Mouse (Mus musculus) lung, adult 2 months (tissue): ENCODE results near the gene Noxred1. TPM values are rescaled to one million over a fixed set of nuclear protein-coding genes. Genes with fewer than 3 reads are reported as not detected.
A peak's percentile ranks its signal among the peaks of the same experiment; 100 is the strongest.
"Not testable (repeated sequence)": the region's sequence is repeated elsewhere in the genome, so short reads cannot be mapped to it uniquely, and the experiment has no call there.

Experiments used
- DNase-seq: peaks from one replicate; pipeline ENCODE4 v3.0.0; 2022
- H3K4me1 ChIP-seq: fragments of 200-500 bp; 2 replicates; pipeline ENCODE4 v1.6.1; 2011; ENCODE audit warnings: low read length; ENCODE audit not compliant: control insufficient read depth, insufficient read depth
- H3K4me3 ChIP-seq: fragments of 200-500 bp; replicated peaks from 2 replicates; pipeline ENCODE3; 2011; ENCODE audit warnings: low read depth, mild to moderate bottlenecking, control low read depth, low read length; ENCODE audit errors: extremely low read depth
- CTCF ChIP-seq: fragments of 200-500 bp; IDR thresholded peaks from 2 replicates; pipeline ENCODE4 v1.5.1; 2011; ENCODE audit warnings: mild to moderate bottlenecking, low read length, control low read depth; ENCODE audit not compliant: insufficient read depth
- POLR2A ChIP-seq: fragments of 200-500 bp; IDR thresholded peaks from 2 replicates; pipeline ENCODE4 v1.6.1; 2011; ENCODE audit warnings: low read depth, mild to moderate bottlenecking, control low read depth, low read length, borderline replicate concordance; ENCODE audit errors: extremely low read depth
- WGBS: fragments of 180-500 bp; shearing (Covaris S2); methylation state at CpG from one replicate; pipeline ENCODE4 v1.1.7; 2018; 5-methylcytosine and 5-hydroxymethylcytosine counted together
- polyA plus RNA-seq: library from polyadenylated mRNA; depleted of rRNA; stranded (reverse); fragments of >200 nt; gene quantifications from 2 replicates; pipeline ENCODE4 v1.2.3, GENCODE M21; 2012; rRNA removed

Noxred1 gene
- polyA plus RNA-seq, result 0.31 and 0.91 TPM in 2 replicates

DNA sequence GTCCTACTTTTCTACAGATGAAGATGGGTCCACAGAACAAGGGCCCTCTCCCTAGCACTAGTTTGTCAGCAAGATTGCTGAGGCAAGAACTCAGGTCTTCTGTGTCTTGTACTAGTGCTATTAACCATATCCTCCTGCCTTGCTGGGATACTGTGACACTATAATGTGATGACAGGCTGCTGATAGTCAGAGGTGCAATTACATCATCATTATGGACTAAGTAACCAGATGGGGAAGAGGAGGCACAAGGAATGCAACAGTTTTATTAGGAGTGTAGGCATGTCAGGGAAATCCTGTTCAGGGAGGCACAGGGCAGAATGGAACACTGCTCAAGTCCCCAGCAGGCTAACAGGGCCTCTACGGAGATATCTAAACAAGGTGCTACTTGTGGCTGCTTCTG lies at the start of gene Noxred1:
Noxred1 (minus strand) TSS at position 101 of the 400 bp plus-strand sequence.
- 79% methylated on average over 1 of the region's 1 CpGs for WGBS
- no peak for DNase-seq
- TF ChIP-seq POLR2A (no peak), CTCF (no peak)
- no peak within 1 kb of the TSS for H3K4me3 ChIP-seq
- no peaks in the 10 kb centered on the region for H3K4me1 ChIP-seq

DNA sequence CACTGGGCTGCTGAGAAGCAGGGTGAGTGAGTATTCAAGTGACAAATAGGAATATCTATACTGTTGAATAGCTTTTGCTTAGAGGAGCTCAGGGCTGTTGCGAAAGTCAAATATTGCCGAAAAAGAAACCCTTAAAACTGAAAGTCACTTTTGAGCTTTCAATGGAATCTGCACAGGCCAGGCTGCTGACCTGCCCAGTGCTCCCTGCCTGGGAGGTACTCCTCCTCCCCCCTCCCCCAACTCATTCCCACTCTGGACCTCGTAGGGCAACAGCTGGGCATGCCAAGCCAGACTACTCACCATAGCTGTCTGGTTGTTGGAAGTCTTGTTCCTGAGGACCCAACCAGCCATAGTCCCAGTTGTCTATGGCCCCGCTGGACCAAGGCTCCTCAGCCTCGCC lies 46.2 kb upstream of the Noxred1 start:
- WGBS, result 69% methylated on average over 5 of the region's 5 CpGs
- DNase-seq, result no peak
- Histone ChIP-seq H3K4me3 (no peak overlapping the region), H3K4me1 (no peaks in the 10 kb centered on the region)
- TF ChIP-seq POLR2A (no peak), CTCF (no peak)

DNA sequence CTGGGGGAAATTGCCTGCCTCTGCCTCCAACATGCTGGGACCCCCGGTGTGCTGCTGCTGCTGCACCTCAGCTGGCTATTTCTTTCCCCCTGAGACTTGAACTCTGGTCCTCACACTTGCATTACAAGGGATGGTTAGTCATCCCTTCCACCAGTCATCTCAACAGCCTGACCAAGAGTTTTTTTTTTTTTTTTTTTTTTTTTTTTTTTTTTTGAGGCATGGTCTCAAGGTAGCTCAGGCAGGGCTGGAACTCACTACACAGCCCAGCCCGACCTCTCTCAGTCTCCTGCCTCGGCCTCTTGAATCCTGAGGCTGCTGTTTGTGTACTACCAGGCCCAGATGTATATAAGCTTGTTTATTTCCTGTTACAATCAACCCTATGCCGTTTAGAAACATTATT lies 45.7 kb upstream of the Noxred1 start:
- H3K4me3 ChIP-seq, result no peak overlapping the region
- H3K4me1 ChIP-seq, result no peaks in the 10 kb centered on the region
- WGBS, result 50% methylated on average over 4 of the region's 4 CpGs
- no peak for TF ChIP-seq POLR2A
- TF ChIP-seq CTCF, result no peak
- DNase-seq, result no peak

DNA sequence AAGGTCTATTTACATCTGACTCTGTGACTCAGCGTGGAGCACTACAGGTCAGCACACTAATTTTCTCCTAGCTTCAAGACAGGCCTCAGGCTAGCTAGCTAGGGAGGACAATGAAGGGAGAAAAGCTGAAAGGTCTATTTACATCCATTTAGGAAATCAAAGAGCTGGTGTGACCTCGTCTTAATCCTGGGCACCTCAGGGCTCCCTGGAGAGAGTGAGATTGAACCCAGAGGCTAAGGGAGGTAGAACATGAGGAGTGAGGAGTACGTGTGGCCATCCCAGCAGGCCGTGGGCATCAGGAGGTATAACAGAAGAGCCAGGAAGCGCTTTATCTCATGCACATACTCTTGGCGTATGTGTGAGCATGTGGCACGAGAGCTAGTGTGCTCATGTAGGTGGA lies 45.2 kb upstream of the Noxred1 start:
- no peak for TF ChIP-seq CTCF
- no peak for TF ChIP-seq POLR2A
- Histone ChIP-seq H3K4me3 (no peak overlapping the region), H3K4me1 (no peaks in the 10 kb centered on the region)
- no peak for DNase-seq
- WGBS, result 75% methylated on average over 7 of the region's 7 CpGs

DNA sequence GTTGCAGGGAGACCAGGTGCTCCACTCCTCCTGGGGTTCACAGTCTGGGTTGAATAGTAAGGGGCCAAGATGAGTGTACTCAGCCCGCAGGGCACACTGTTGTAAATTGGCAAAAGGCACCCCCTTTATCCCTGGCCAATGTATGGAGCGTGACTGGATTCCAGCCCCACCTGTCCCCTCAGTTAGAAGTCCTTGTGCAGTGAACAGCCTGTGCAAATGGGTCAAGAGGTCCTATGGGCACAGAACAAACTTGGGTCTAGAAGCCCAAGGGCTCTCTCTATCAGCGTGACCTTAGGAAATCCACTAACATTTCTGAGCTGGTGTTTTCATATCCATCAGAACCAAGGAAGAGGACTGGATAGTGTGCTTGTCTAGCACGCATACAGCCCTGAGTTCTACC lies 44.2 kb upstream of the Noxred1 start:
- H3K4me3 ChIP-seq, result no peak overlapping the region
- WGBS, result 84% methylated on average over 4 of the region's 4 CpGs
- no peaks in the 10 kb centered on the region for H3K4me1 ChIP-seq
- no peak for DNase-seq
- TF ChIP-seq POLR2A (no peak), CTCF (no peak)

DNA sequence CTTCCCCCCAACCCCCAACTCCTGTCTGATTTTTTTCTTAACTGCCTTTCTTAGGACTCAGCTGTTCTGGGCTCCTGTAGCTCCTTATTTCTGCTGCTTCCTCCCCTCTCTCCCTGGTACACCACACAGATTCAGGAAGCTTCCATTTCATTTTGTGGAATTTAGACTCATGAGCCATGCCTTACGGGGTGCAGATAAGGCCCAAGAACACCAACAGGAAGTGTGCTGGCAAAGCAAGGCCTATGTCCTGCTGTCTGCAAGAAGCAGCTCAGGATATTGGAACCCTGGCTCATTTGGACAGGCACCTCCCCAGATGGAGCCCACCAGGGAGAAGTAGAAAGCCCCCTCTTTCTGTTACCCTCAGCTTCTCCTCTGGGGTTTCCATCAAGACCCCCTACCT lies 43.2 kb upstream of the Noxred1 start:
- 47% methylated on average over 1 of the region's 1 CpGs for WGBS
- H3K4me3 ChIP-seq, result no peak overlapping the region
- DNase-seq, result no peak
- TF ChIP-seq POLR2A (no peak), CTCF (no peak)
- H3K4me1 ChIP-seq, result no peaks in the 10 kb centered on the region

DNA sequence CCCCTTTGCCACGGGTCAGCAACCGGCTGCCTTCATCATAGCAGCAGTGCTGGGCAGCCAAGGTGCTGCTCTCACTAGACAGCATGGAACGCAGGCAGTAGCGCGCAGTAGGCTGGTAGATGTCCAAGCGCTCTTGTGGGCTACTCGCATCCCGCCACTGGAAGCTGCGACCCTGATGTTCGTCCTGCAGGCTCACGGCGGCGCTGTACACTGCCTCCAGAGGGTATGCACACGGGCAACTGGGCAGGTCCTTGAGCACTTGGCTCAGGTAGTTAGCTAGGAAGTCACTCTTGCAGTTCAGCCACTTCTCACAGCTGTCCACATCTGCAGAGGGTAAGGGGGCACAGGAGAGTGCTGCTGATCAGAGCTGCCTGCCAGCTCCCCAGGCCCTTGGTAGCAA lies 41.3 kb upstream of the Noxred1 start:
- DNase-seq, result no peak
- WGBS, result 62% methylated on average over 14 of the region's 14 CpGs
- Histone ChIP-seq H3K4me1 (no peaks in the 10 kb centered on the region), H3K4me3 (no peak overlapping the region)
- no peak for TF ChIP-seq POLR2A
- TF ChIP-seq CTCF, result peak; percentile 31; the same call in 1 of the 2 replicates

DNA sequence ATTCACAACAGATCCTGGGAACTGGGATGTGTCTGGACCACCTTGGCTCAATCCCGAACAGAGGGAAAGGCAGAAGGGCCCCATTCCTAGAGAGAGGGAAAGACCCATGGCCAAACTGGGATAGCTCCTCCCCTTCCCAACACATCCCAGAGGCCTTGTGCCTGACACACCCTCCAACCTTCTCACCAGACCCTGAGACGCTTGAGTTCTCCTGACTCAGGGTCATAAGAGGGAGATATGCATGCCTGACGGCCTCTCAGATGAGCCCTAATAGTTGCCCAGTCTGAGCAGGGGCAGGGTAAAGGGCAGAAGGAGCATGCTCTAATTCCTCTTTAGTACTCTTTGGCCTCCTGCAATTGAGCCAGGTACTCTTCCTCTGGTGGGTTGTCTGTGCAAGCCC lies 40.8 kb upstream of the Noxred1 start:
- WGBS, result 53% methylated on average over 3 of the region's 3 CpGs
- Histone ChIP-seq H3K4me3 (no peak overlapping the region), H3K4me1 (no peaks in the 10 kb centered on the region)
- DNase-seq, result no peak
- TF ChIP-seq POLR2A (no peak), CTCF (no peak)

DNA sequence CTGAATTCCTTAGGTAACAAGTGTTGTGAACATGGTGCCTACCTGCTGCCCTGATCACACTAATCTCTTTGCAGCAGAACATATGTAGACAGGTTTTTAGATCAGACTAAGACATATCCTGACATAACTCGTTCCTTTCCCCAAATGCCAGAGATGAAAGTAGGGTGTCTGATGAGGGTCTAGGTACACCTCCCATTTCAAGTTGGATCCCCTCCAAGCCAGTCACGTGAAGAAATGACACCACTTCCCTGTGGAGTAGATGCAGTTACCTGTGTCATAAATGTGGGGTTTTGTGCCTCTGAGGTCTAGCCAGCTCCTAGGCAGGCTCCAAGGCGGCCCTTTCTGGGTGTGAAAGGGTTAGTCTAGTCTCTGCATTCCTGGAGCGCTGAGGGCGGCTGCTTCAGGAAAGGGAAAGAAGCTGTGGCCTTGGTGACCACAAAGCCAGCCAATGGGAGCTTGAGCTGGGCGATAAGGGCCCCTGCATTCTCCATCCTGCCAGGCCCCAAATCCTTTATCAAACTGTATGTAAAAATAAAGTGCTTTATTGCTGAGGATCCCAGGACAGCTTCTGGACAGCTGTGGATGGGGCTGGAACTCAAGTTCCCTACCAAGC lies 39.7 kb upstream of the Noxred1 start:
- TF ChIP-seq POLR2A (no peak), CTCF (no peak)
- DNase-seq, result no peak
- Histone ChIP-seq H3K4me1 (no peaks in the 10 kb centered on the region), H3K4me3 (no peak overlapping the region)
- 11% methylated on average over 6 of the region's 6 CpGs for WGBS

DNA sequence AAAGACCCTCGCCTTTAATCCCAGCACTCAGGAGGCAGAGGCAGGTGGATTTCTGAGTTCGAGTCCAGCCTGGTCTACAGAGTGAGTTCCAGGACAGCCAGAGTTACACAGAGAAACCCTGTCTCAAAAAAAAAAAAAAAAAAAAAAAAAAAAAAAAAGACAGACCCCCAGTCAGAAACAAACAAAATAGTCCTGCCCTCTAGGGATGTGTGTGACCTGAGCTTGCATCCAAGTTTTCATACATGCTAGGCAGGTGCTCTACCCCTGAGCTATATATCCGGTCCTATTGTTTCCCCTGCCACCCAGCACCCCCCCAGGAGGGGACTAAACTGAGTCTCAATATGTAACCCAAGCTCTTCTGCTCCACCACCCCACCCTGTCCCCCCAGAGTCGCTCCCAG lies 38.7 kb upstream of the Noxred1 start:
- 84% methylated on average over 4 of the region's 4 CpGs for WGBS
- H3K4me3 ChIP-seq, H3K4me1 ChIP-seq, DNase-seq: not testable (repeated sequence)
